Mouse (Mus musculus): ENCODE results near the gene Orai1.
"Not testable (repeated sequence)": the region's sequence is repeated elsewhere in the genome, so short reads cannot be mapped to it uniquely, and the experiment has no call there.

The Orai1 gene
- long read RNA-seq, experiment 1, transcript Orai1-202 (2 exons, 1,875 nt): major isoform, 10 of 11 reads
- long read RNA-seq, experiment 1, partial matches to known transcripts: 0 of 11 reads
- long read RNA-seq, experiment 1, other reads (novel, unspliced or antisense): 1 of 11 reads
- long read RNA-seq, experiment 2, transcript Orai1-202 (2 exons, 1,875 nt): major isoform, 16 of 18 reads
- long read RNA-seq, experiment 2, partial matches to known transcripts: 0 of 18 reads
- long read RNA-seq, experiment 2, other reads (novel, unspliced or antisense): 2 of 18 reads

GRCm38 (mm10) chr5:123014753-123015701, at the start of gene Orai1:
Gene Orai1, plus strand, starts transcription at chr5:123015074.
- intact Hi-C loops (cut with DNase I): loop anchor here (2.0 to 10.0 kb wide), 2 partner anchors 32 to 90 kb away; partner anchors contain the start of gene Morn3

GRCm38 (mm10) chr5:122965427-122965826, 49.4 kb upstream of the Orai1 start:
- intact Hi-C loops (cut with DNase I): loop anchor here (10.0 kb wide), 1 partner anchor 209 kb away; no protein-coding TSS in a partner anchor

DNA sequence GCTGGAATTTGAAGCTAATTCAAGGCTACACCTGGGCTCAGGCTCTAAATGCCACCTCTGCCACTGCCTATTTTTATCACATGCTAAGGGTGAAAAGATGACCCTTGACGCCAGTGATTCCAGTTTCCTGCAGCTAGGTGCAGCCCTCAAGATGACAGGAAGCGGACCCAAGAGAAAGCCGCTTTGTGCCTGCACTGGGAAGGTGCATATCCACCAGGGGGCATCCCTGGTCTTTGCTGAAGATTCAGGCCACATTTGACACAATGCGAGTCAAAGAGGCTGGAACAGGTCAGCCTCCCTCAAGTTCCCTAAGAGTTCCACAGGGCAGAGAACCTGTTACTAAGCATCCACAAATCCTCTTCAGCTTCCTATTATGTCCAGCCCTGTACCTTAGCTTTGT, 46.6 kb upstream of the Orai1 start:
- intact Hi-C loops (cut with DNase I): loop anchor here (2.0 to 10.0 kb wide), 3 partner anchors 44 to 206 kb away; no protein-coding TSS in a partner anchor

GRCm38 (mm10) chr5:122970056-122970455, 44.8 kb upstream of the Orai1 start:
- intact Hi-C loops (cut with DNase I): no loop called here

DNA sequence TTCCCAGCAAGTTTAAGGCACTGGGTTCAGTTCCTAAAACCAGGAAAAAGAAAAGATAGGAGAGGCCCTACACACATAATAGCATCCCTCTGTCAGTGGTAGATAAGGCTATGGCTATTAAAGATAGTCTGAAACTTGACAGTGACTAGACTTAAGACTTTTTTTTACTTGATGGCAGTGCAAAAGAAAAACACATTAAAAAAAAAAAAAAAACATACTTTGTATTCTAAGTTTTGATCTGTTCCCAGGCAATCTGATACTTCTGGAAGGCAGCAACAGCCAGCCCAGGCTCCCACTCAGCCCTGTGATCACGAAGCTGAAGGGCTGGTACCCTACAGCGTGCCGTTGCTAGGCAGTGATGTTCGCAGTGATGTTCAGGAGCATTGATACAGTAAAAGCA, 43.4 kb upstream of the Orai1 start:
- intact Hi-C loops (cut with DNase I): no loop called here

- intact Hi-C loops (cut with DNase I): no loop called here
Measured at GRCm38 (mm10) chr5:122972116-122972515, 42.8 kb upstream of the Orai1 start.

DNA sequence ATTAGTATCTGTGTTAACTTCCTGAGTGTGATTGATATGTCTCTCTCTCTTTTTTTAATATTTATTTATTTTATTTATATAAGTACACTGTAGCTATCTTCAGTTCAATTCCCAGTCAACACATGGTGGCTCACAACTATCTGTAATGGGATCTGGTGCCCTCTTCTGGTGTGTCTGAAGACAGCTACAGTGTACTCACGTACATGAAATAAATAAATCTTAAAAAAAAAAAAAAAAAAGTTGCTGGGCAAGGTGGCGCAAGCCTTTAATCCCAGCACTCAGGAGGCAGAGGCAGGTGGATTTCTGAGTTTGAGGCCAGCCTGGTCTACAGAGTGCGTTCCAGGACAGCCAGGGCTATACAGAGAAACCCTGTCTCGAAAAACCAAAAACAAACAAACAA, 40.2 kb upstream of the Orai1 start:
- intact Hi-C loops (cut with DNase I): not testable (repeated sequence)

- intact Hi-C loops (cut with DNase I): no loop called here
Measured at GRCm38 (mm10) chr5:122978970-122979369, 35.9 kb upstream of the Orai1 start.

DNA sequence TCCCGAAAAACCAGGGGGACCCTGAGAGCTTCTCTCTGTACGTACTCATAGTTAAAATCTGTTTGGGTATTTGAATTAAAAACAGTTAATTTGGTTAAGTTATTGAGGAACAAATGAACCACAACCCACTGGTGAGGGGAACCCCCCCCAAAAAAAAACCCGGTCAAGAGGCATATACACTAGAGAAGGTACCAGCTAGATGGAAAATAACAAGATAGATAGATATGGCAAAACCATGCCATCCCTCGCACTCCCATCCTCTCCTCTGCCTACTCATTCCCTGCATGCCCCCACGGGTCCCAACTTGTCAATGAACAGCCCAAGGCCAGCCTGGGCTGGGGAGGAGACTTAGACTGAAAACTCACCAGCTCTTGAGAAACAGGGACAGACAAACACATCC, 30.4 kb upstream of the Orai1 start:
- intact Hi-C loops (cut with DNase I): no loop called here

GRCm38 (mm10) chr5:122985276-122985675, 29.6 kb upstream of the Orai1 start:
- intact Hi-C loops (cut with DNase I): no loop called here

- intact Hi-C loops (cut with DNase I): no loop called here
Measured at GRCm38 (mm10) chr5:122986091-122986493, 28.8 kb upstream of the Orai1 start.

GRCm38 (mm10) chr5:122987211-122988020, 27.5 kb upstream of the Orai1 start:
- intact Hi-C loops (cut with DNase I): no loop called here

GRCm38 (mm10) chr5:122988021-122988751, 26.7 kb upstream of the Orai1 start:
- intact Hi-C loops (cut with DNase I): no loop called here

GRCm38 (mm10) chr5:122989001-122989525, 25.8 kb upstream of the Orai1 start:
- intact Hi-C loops (cut with DNase I): no loop called here

DNA sequence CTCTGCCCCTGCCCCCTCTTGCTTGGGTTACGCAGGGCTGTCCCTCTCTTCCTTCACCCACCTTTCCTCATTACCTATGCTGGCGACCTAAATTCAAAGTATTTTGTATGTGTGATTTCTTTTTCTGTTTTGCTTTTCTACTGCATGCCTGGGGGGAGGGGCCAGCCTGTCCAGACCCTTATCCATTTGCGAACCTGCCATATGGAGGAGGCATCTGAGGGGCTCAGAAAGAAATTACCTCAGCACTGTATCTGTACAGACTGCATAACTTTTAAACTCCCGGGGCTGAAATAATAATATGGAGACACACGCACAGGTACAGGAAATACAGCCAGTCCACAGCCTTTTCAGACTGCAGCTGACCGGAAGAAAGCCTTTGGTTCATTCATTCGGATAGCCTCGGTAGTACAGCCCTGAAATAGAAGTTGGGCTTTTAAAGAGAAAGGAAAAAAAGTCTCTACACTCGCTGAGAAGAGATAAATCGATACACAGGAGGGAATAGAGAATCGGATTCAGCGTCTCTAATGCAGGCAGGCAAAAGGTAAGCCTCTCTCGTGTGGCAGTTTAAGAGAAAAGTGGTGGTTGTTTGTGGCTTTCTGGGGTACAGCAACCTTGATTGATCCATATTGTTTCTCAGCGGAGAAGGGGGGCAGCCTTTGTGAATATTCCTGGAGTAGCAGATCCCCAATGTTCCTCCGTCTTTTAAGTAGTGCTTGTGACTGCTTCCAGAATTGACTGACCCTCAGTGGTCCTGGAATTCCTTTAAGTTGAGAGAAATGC, 25.1 kb upstream of the Orai1 start, which contains the start of gene Kdm2b:
Kdm2b (minus strand) TSS at position 273 of the 780 bp plus-strand sequence.
- intact Hi-C loops (cut with DNase I): no loop called here

- intact Hi-C loops (cut with DNase I): no loop called here
Measured at GRCm38 (mm10) chr5:122990411-122991160, 24.3 kb upstream of the Orai1 start.

DNA sequence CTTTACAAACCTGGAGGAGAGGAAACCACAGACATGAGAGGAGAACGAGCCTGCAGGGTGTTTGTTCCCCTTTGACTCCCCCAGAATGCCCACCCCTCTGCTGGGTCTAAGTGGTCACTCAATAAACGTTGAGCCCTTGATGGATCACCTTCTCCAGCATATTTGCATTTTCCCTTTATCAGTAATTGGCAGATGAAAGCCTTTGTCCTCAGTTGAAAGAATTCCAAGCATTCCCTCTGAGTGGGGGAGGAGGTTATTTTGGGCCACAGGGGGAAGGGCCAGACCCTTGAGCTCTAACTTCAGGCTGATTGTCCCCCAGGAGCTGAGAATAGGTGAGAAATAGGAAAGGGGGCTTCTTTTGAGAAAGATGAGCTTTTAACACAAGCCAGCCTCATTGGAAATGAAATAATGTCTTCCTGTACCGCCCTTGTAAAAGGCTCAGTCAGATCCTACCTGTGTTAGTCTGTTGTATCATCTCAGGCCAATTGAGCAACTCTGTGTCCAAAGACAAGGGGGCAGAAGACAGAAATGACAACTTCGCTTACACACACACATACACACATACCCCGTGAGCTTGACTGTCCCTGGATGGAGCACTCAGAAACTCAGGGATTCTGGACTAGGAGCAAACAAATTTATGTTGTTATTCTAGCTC, 23.4 kb upstream of the Orai1 start:
- intact Hi-C loops (cut with DNase I): no loop called here

- intact Hi-C loops (cut with DNase I): no loop called here
Measured at GRCm38 (mm10) chr5:122993811-122994210, 21.1 kb upstream of the Orai1 start.

Data from adrenal gland (tissue).